Mouse (Mus musculus): ENCODE measurements at regions not wholly inside any gene's neighbourhood (a gene's known extent, or its start where the extent isn't known, plus 50 kb on each side); places are given as distances from the start of the nearest gene placed in this dataset.

GRCm38 (mm10) chr12:47755227-47755626, 936.5 kb upstream of the Nova1 start:
- DNase-seq (ENCODE audit: low spot score in 2 of 2) = no peak
- intact Hi-C loops (cut with DNase I) = no loop called here

DNA sequence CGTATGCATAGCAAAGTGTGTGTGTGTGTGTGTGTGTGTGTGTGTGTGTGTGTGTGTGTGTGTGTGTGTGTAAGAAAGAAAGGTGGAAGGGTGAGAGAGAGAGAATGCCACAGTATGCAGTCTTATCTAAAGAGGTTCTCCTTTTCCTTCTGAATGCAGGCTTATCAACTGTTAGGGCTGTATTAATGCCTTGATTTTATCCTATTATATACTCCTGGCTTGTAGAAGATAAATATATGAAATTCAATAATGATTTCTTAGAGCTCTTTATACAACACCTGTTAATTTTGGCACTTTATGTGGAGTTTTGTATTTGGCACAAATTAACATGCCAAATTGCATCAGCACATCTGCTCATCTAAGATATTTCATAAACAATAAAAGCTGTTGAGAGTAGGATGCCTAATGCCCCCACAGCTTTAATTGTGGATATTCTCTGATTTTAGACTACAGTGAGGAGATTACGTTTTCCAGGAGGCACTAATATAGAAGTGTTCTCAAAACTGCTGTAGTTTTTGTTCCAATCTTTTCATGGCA, 923.1 kb upstream of the Nova1 start:
- intact Hi-C loops (cut with DNase I) = no loop called here
- no peak for DNase-seq (ENCODE audit: low spot score in 2 of 2)

- intact Hi-C loops (cut with DNase I) = no loop called here
- DNase-seq (ENCODE audit: low spot score in 2 of 2) = no peak
Measured at GRCm38 (mm10) chr12:47700190-47700589, 881.5 kb upstream of the Nova1 start.

DNA sequence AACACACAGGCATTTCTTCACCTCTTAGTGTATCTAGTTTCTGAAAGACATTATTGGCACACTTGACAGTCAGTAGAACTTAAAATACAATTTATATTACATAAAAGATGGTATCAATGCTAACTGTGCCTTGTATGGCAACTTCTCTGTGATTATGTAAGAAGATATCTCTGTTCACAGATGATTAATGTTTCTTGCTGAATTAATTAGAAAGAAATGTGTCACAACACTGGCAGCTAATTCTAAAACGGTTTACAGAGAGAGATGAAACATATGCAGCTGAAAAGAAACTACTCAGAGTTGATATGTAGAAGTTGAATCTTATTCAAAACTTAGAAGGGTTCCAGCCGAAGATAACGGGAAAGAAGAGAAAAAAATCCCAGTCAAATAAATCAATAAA, 851.7 kb upstream of the Nova1 start:
- peak in 1 of 2 experiments; percentile 2 for DNase-seq (ENCODE audit: low spot score in 2 of 2)
- intact Hi-C loops (cut with DNase I) = no loop called here
